Comparison of ENCODE assay signal across 13 mouse cellular contexts in genomic region chr6:124811403-124811665, GRCm38 (mm10). TPM values are rescaled to one million over a fixed set of nuclear protein-coding genes. Genes with fewer than 3 reads are reported as not detected.
DNase-seq lines count a peak whose midpoint lies in the region; ATAC-seq and TF ChIP-seq lines count a peak whose summit lies in the region.
"Had no signal": no experiment of that assay in that cellular context is flagged by ENCODE, and none has a peak within 500 bp of the region (broad histone marks: within the 10 kb centered on the region; RNA-seq: fewer than 3 reads in every experiment).

No protein-coding gene starts in this region.

- ATAC-seq in heart, embryonic 14.5 days (ENCODE audit: insufficient number of reproducible peaks, insufficient read depth, low FRiP score, low read depth) = no peak
- no peak for ATAC-seq in liver, embryonic 12.5 days
- ATAC-seq: hindbrain, embryonic 16.5 days; Patski had no signal

- peaks cover 42% of the 10 kb centered on the region for H3K36me3 ChIP-seq in heart, embryonic 14.5 days (ENCODE audit: control insufficient read depth, insufficient read depth, low read length)
- H3K36me3 ChIP-seq in heart, adult 2 months (ENCODE audit: control insufficient read depth, insufficient read depth, low read length) = no peaks in the 10 kb centered on the region; the same call in 1 of the 2 replicates
- peaks cover 4 to 15% of the 10 kb centered on the region in 2 experiments for H3K36me3 ChIP-seq in MEL (ENCODE audit: control insufficient read depth in 1 of 2, insufficient read depth in 2 of 2, low read length in 2 of 2)
- peaks cover 46% of the 10 kb centered on the region for H3K36me3 ChIP-seq in liver, embryonic 12.5 days

- no peak for TF ChIP-seq RAD21 in MEL (IDR thresholded peaks at IDR 0.05; ENCODE audit: low read depth, low read length)

- 0 out of 4 replicates have a peak overlapping the region, but pooled peaks of 1 of the 2 experiments have one; percentile 99 for H3K27ac ChIP-seq in heart, embryonic 14.5 days (replicated peaks in 1 of 2; ENCODE audit: control insufficient read depth in 1 of 2, insufficient read depth in 1 of 2, low read depth in 2 of 2, low read length in 2 of 2)
- no peak overlapping the region for H3K27ac ChIP-seq in heart, adult 2 months
- H3K27ac ChIP-seq in MEL (ENCODE audit: control insufficient read depth, low read depth, low read length) = no peak overlapping the region
- H3K27ac ChIP-seq in liver, embryonic 12.5 days = peak overlapping the region; percentile 91

- DNase-seq in heart, adult 2 months = no peak
- DNase-seq in 3T3-L1 (ENCODE audit: low read depth, low spot score) (peak; percentile 24), MEL (ENCODE audit: low read depth, low spot score) (peak; percentile 22)
- no peak for DNase-seq in layer of hippocampus, postnatal 25 days (ENCODE audit: extremely low spot score in 1 of 2, low spot score in 1 of 2)
- DNase-seq in B cell, adult 2 months = no peak
- DNase-seq in cerebellum, postnatal 25 days = no peak
- DNase-seq: lung, postnatal 36 days; thymus, postnatal 25 days had no signal

- TF ChIP-seq EP300 in heart, adult 2 months (IDR thresholded peaks at IDR 0.05; ENCODE audit: insufficient read depth, low read depth, low read length) = no peak
- no peak for TF ChIP-seq EP300 in MEL (IDR thresholded peaks at IDR 0.05; ENCODE audit: low read depth in 1 of 2, low read length in 2 of 2)

- H3K4me2 ChIP-seq in heart, embryonic 14.5 days (ENCODE audit: low read length) = peak overlapping the region; percentile 74; the same call in 1 of the 2 replicates
- peak overlapping the region; percentile 94; the same call in 1 of the 2 replicates for H3K4me2 ChIP-seq in liver, embryonic 12.5 days

- WGBS in heart, embryonic 14.5 days = 54% methylated on average over 4 of the region's 4 CpGs
- 41% methylated on average over 4 of the region's 4 CpGs for WGBS in heart, adult 2 months
- 80% methylated on average over 4 of the region's 4 CpGs for WGBS in liver, embryonic 12.5 days (ENCODE audit: insufficient replicate concordance)

- intact Hi-C loops in heart, adult 2 months (cut with DNase I) = no loop called here

- no peak overlapping the region; the same call in 1 of the 2 replicates for H3K9ac ChIP-seq in heart, embryonic 14.5 days (ENCODE audit: low read length)
- no peak overlapping the region for H3K9ac ChIP-seq in heart, adult 2 months (ENCODE audit: low read depth, low read length)
- H3K9ac ChIP-seq in MEL (ENCODE audit: control insufficient read depth, low read depth, low read length, poor library complexity, severe bottlenecking) = no peak overlapping the region
- no peak overlapping the region; the same call in 1 of the 2 replicates for H3K9ac ChIP-seq in liver, embryonic 12.5 days

- TF ChIP-seq CTCF in heart, adult 2 months (IDR thresholded peaks at IDR 0.05) = no peak
- TF ChIP-seq CTCF in MEL (IDR thresholded peaks at IDR 0.05 in 2 of 3, conservative IDR thresholded peaks at IDR 0.05 in 1 of 3; ENCODE audit: control insufficient read depth in 1 of 3, insufficient read depth in 1 of 3, low read depth in 2 of 3, low read length in 3 of 3, poor library complexity in 1 of 3, severe bottlenecking in 1 of 3) = no peak

- H3K9me3 ChIP-seq in heart, embryonic 14.5 days (ENCODE audit: control insufficient read depth, low read length) = no peaks in the 10 kb centered on the region
- no peaks in the 10 kb centered on the region for H3K9me3 ChIP-seq in MEL (replicated peaks; ENCODE audit: insufficient read depth, low read length)
- H3K9me3 ChIP-seq in liver, embryonic 12.5 days (replicated peaks) = no peaks in the 10 kb centered on the region
- H3K9me3 ChIP-seq: heart, embryonic 10.5 days had no signal

- peaks cover 23 to 51% of the 10 kb centered on the region in 2 experiments for H3K4me1 ChIP-seq in heart, embryonic 14.5 days (ENCODE audit: control insufficient read depth in 2 of 2, insufficient read depth in 2 of 2, low read length in 2 of 2)
- H3K4me1 ChIP-seq in heart, adult 2 months (ENCODE audit: control insufficient read depth, insufficient read depth, low read length) = peaks cover 16% of the 10 kb centered on the region
- peaks cover 0 to 33% of the 10 kb centered on the region in 2 experiments; a peak in 3 of 4 replicates for H3K4me1 ChIP-seq in MEL (ENCODE audit: control insufficient read depth in 1 of 2, insufficient read depth in 2 of 2, low read length in 2 of 2)
- peaks cover 79% of the 10 kb centered on the region for H3K4me1 ChIP-seq in liver, embryonic 12.5 days

- TF ChIP-seq POLR2A in heart, adult 2 months (IDR thresholded peaks at IDR 0.05; ENCODE audit: insufficient read depth, low read depth, low read length) = no peak
- TF ChIP-seq POLR2A in MEL (IDR thresholded peaks at IDR 0.05; ENCODE audit: control insufficient read depth in 1 of 2, insufficient read depth in 1 of 2, low read depth in 1 of 2, low read length in 2 of 2, poor library complexity in 1 of 2) = no peak

- no peaks in the 10 kb centered on the region for H3K79me2 ChIP-seq in heart, adult 2 months (replicated peaks; ENCODE audit: control insufficient read depth, insufficient read depth, low read length)
- H3K79me2 ChIP-seq in MEL (ENCODE audit: control insufficient read depth, insufficient read depth, low read length, poor library complexity) = peaks cover 19% of the 10 kb centered on the region

- H3K27me3 ChIP-seq in heart, embryonic 14.5 days (ENCODE audit: control insufficient read depth, insufficient read depth, low read length) = no peaks in the 10 kb centered on the region
- H3K27me3 ChIP-seq in heart, adult 2 months (ENCODE audit: control insufficient read depth, insufficient read depth, low read length) = no peaks in the 10 kb centered on the region
- H3K27me3 ChIP-seq in MEL (ENCODE audit: control insufficient read depth in 1 of 2, insufficient read depth in 2 of 2, low read length in 2 of 2) = no peaks in the 10 kb centered on the region
- no peaks in the 10 kb centered on the region for H3K27me3 ChIP-seq in liver, embryonic 12.5 days (replicated peaks)
- H3K27me3 ChIP-seq: Patski had no signal

- H3K4me3 ChIP-seq in heart, embryonic 14.5 days (ENCODE audit: control insufficient read depth in 1 of 2, insufficient read depth in 1 of 2, low read depth in 1 of 2, low read length in 2 of 2) = no peak overlapping the region
- no peak overlapping the region for H3K4me3 ChIP-seq in heart, adult 2 months
- no peak overlapping the region for H3K4me3 ChIP-seq in MEL (ENCODE audit: control insufficient read depth in 1 of 2, insufficient read depth in 1 of 2, low read depth in 2 of 2, low read length in 2 of 2)
- no peak overlapping the region for H3K4me3 ChIP-seq in liver, embryonic 12.5 days

TF ChIP-seq in MEL, 35 proteins besides CTCF, POLR2A, EP300 and RAD21 (continues in another document):
- no peak for TF ChIP-seq MAZ (IDR thresholded peaks at IDR 0.05; ENCODE audit: low read depth, low read length)

RNA-seq across cellular contexts. Expression of gene Tpi1, which starts 2.8 kb away (rescaled TPM):
- polyA plus RNA-seq in heart, embryonic 14.5 days (2014; fragmentation: Nextera tagmentation; extraction: Ambion mirVana) = 1,486 and 1,545 TPM in 2 replicates
- 100 to 1,000 TPM; 788 to 884 TPM for total RNA-seq in heart, adult 2 months (2021)
- polyA plus RNA-seq in heart, adult 2 months (2012; rRNA removed) = 870 and 1,222 TPM in 2 replicates
- total RNA-seq in MEL (2012; rRNA removed) = 440 and 731 TPM in 2 replicates
- polyA plus RNA-seq in MEL (2012; ENCODE audit: insufficient read depth in 1 of 2, insufficient read length in 2 of 2, low read depth in 1 of 2, low replicate concordance in 2 of 2, missing spikeins in 1 of 2) = 1,000 to 10,000 TPM in 1 of 2 experiments, 100 to 1,000 TPM in 1; 102 to 1,182 TPM
- polyA plus RNA-seq in liver, embryonic 12.5 days (2016; fragmentation: Nextera tagmentation; extraction: Ambion mirVana) = 630 and 674 TPM in 2 replicates
- 100 to 1,000 TPM; 685 to 811 TPM for total RNA-seq in layer of hippocampus, postnatal 25 days (2021)

RNA-seq across cellular contexts. Expression of gene Spsb2, which starts 2.9 kb away (rescaled TPM):
- polyA plus RNA-seq in heart, embryonic 14.5 days (2014; fragmentation: Nextera tagmentation; extraction: Ambion mirVana) = 4.0 and 5.7 TPM in 2 replicates
- total RNA-seq in heart, adult 2 months (2021) = 1 to 10 TPM; 3.2 TPM
- polyA plus RNA-seq in heart, adult 2 months (2012; rRNA removed) = 2.8 and 4.4 TPM in 2 replicates
- 5.2 and 7.3 TPM in 2 replicates for total RNA-seq in MEL (2012; rRNA removed)
- 1 to 10 TPM in 1 of 2 experiments, not detected in 1; 7.7 TPM for polyA plus RNA-seq in MEL (2012; ENCODE audit: insufficient read depth in 1 of 2, insufficient read length in 2 of 2, low read depth in 1 of 2, low replicate concordance in 2 of 2, missing spikeins in 1 of 2)
- polyA plus RNA-seq in liver, embryonic 12.5 days (2016; fragmentation: Nextera tagmentation; extraction: Ambion mirVana) = 9.9 and 10.8 TPM in 2 replicates
- total RNA-seq in layer of hippocampus, postnatal 25 days (2021) = 1 to 10 TPM; 4.5 to 6.0 TPM

RNA-seq across cellular contexts. Expression of gene Usp5, which starts 17.9 kb away (rescaled TPM):
- polyA plus RNA-seq in heart, embryonic 14.5 days (2014; fragmentation: Nextera tagmentation; extraction: Ambion mirVana) = 78.9 and 85.9 TPM in 2 replicates
- total RNA-seq in heart, adult 2 months (2021) = 10 to 100 TPM; 68.4 to 72.3 TPM
- polyA plus RNA-seq in heart, adult 2 months (2012; rRNA removed) = 51.0 and 74.9 TPM in 2 replicates
- 101 and 102 TPM in 2 replicates for total RNA-seq in MEL (2012; rRNA removed)
- polyA plus RNA-seq in MEL (2012; ENCODE audit: insufficient read depth in 1 of 2, insufficient read length in 2 of 2, low read depth in 1 of 2, low replicate concordance in 2 of 2, missing spikeins in 1 of 2) = 100 to 1,000 TPM in 1 of 2 experiments, not detected in 1; 129 TPM
- polyA plus RNA-seq in liver, embryonic 12.5 days (2016; fragmentation: Nextera tagmentation; extraction: Ambion mirVana) = 87.5 and 94.1 TPM in 2 replicates
- total RNA-seq in layer of hippocampus, postnatal 25 days (2021) = 100 to 1,000 TPM; 164 to 183 TPM

RNA-seq across cellular contexts. Expression of gene Cdca3, which starts 18.0 kb away (rescaled TPM):
- polyA plus RNA-seq in heart, embryonic 14.5 days (2014; fragmentation: Nextera tagmentation; extraction: Ambion mirVana) = 126 and 139 TPM in 2 replicates
- under 1 TPM; 0.32 to 0.70 TPM for total RNA-seq in heart, adult 2 months (2021)
- 0.72 and 1.9 TPM in 2 replicates for polyA plus RNA-seq in heart, adult 2 months (2012; rRNA removed)
- total RNA-seq in MEL (2012; rRNA removed) = 54.5 and 70.0 TPM in 2 replicates
- polyA plus RNA-seq in MEL (2012; ENCODE audit: insufficient read depth in 1 of 2, insufficient read length in 2 of 2, low read depth in 1 of 2, low replicate concordance in 2 of 2, missing spikeins in 1 of 2) = 100 to 1,000 TPM in 1 of 2 experiments, not detected in 1; 185 TPM
- polyA plus RNA-seq in liver, embryonic 12.5 days (2016; fragmentation: Nextera tagmentation; extraction: Ambion mirVana) = 193 TPM in 2 replicates
- total RNA-seq in layer of hippocampus, postnatal 25 days (2021) = 1 to 10 TPM; 1.1 to 1.2 TPM

RNA-seq across cellular contexts. Expression of gene Gnb3, which starts 28.7 kb away (rescaled TPM):
- polyA plus RNA-seq in heart, embryonic 14.5 days (2014; fragmentation: Nextera tagmentation; extraction: Ambion mirVana) = 6.7 and 7.5 TPM in 2 replicates
- total RNA-seq in heart, adult 2 months (2021) = 10 to 100 TPM in 1 of 2 experiments, 1 to 10 TPM in 1; 6.1 to 10.9 TPM
- 6.9 and 14.0 TPM in 2 replicates for polyA plus RNA-seq in heart, adult 2 months (2012; rRNA removed)
- 0.08 TPM in 1 of 2 replicates, not detected in the other for total RNA-seq in MEL (2012; rRNA removed)
- under 1 TPM in 1 of 2 experiments, not detected in 1; 0.21 TPM for polyA plus RNA-seq in MEL (2012; ENCODE audit: insufficient read depth in 1 of 2, insufficient read length in 2 of 2, low read depth in 1 of 2, low replicate concordance in 2 of 2, missing spikeins in 1 of 2)
- polyA plus RNA-seq in liver, embryonic 12.5 days (2016; fragmentation: Nextera tagmentation; extraction: Ambion mirVana) = 0.29 and 0.43 TPM in 2 replicates
- under 1 TPM in 1 of 2 experiments, not detected in 1; 0.26 TPM for total RNA-seq in layer of hippocampus, postnatal 25 days (2021)

Comparison
In these comparisons a context has a peak if more than half of its experiments do, and no peak if none do; other contexts are left out.
1. DNase-seq: peak in 3T3-L1 (single experiment) and MEL (single experiment); none in heart, adult 2 months (0 of 2), layer of hippocampus, postnatal 25 days (0 of 2), B cell, adult 2 months (0 of 2) and cerebellum, postnatal 25 days (0 of 2).